Mouse (Mus musculus): ENCODE results near the gene Bfsp2.

DNA sequence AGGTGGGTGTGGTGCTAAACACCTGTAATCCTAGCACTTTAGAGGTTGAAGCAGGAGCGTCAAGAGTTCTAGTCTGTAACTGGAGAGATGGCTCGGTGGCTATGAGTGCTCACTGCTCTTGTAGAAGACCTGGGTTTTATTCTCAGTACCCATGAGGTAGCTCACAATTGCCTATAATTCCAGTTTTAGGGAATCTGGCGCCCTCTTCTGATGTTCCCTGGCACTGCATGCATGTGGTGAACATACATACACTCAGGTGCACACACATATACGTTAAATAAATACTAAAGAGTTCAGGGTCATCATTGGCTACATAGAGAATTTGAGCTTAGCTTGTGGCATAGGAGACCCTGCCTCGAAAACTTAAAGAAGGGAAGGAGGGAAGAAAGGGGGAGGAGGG, 35.6 kb downstream of the Bfsp2 start:
- TF ChIP-seq EP300 (optimal IDR thresholded peaks at IDR 0.05) = no peak
- TF ChIP-seq CTCF (IDR thresholded peaks at IDR 0.05; ENCODE audit: low read depth) = peak; percentile 23

Data from stomach, postnatal 0 days (tissue).